Mouse (Mus musculus) forebrain, embryonic 12.5 days (tissue): ENCODE measurements around the gene Alpl. TPM values are rescaled to one million over a fixed set of nuclear protein-coding genes. Genes with fewer than 3 reads are reported as not detected.

Experiments
- ATAC-seq: fragments of 200-750 bp; cut with Nextera tagmentation; 2 replicates; pipeline ENCODE4 v1.8.0; 2017; ENCODE audit warnings: moderate TSS enrichment; ENCODE audit not compliant: low FRiP score
- H3K27ac ChIP-seq: fragments of 300-500 bp; sonication (generic); 2 replicates; pipeline ENCODE4 v1.5.1; 2016; ENCODE audit warnings: mild to moderate bottlenecking
- H3K27me3 ChIP-seq: fragments of 300-500 bp; sonication (generic); 2 replicates; pipeline ENCODE4 v1.6.1; 2016; ENCODE audit warnings: mild to moderate bottlenecking
- H3K36me3 ChIP-seq: fragments of 300-500 bp; sonication (generic); replicated peaks from 2 replicates; pipeline ENCODE4 v1.6.1; 2016; ENCODE audit warnings: mild to moderate bottlenecking
- H3K4me1 ChIP-seq: fragments of 300-500 bp; sonication (generic); 2 replicates; pipeline ENCODE4 v1.6.1; 2016
- H3K4me2 ChIP-seq: fragments of 300-500 bp; sonication (generic); 2 replicates; pipeline ENCODE4 v1.6.1; 2016; ENCODE audit warnings: mild to moderate bottlenecking, moderate library complexity
- H3K4me3 ChIP-seq: fragments of 300-500 bp; sonication (generic); replicated peaks from 2 replicates; pipeline ENCODE4 v1.5.1; 2016; ENCODE audit warnings: mild to moderate bottlenecking
- H3K9ac ChIP-seq: fragments of 300-500 bp; sonication (generic); 2 replicates; pipeline ENCODE4 v1.6.1; 2016; ENCODE audit warnings: mild to moderate bottlenecking
- H3K9me3 ChIP-seq: fragments of 300-500 bp; sonication (generic); 2 replicates; pipeline ENCODE4 v1.6.1; 2016
- WGBS: fragments of 180-500 bp; shearing (Covaris S2); methylation state at CpG from one replicate; pipeline ENCODE4 v1.1.7; 2016; 5-methylcytosine and 5-hydroxymethylcytosine counted together
- polyA plus RNA-seq: library from polyadenylated mRNA; unstranded; fragments of >200 nt; fragmentation: Nextera tagmentation; extraction: Ambion mirVana; gene quantifications from 2 replicates; pipeline ENCODE4 v1.2.1, GENCODE M21; 2016

The Alpl gene
- 13.1 and 15.5 TPM in 2 replicates for polyA plus RNA-seq

GRCm38 (mm10) chr4:137795611-137796557 lies at the start of gene Alpl:
Alpl (minus strand) TSS chr4:137796384.
- H3K4me2 ChIP-seq, result peak within 1 kb of the TSS; percentile 91
- peak; percentile 79 for ATAC-seq
- 1% methylated on average over 78 of the region's 78 CpGs for WGBS
- peak within 1 kb of the TSS; percentile 46 for H3K4me3 ChIP-seq
- no peaks in the 10 kb centered on the region for H3K9me3 ChIP-seq
- H3K9ac ChIP-seq, result peak within 1 kb of the TSS; percentile 54
- H3K27me3 ChIP-seq, result peaks cover 39% of the 10 kb centered on the region
- no peak within 1 kb of the TSS for H3K27ac ChIP-seq
- H3K36me3 ChIP-seq, result no peaks in the 10 kb centered on the region
- peaks cover 33% of the 10 kb centered on the region for H3K4me1 ChIP-seq

- ATAC-seq, result no peak
- 23% methylated on average over 11 of the region's 11 CpGs for WGBS
- Histone ChIP-seq H3K9ac (no peak overlapping the region), H3K36me3 (no peaks in the 10 kb centered on the region), H3K27ac (no peak overlapping the region), H3K4me1 (no peaks in the 10 kb centered on the region), H3K4me2 (no peak overlapping the region), H3K4me3 (no peak overlapping the region), H3K9me3 (0 out of 2 replicates have a peak, but pooled peaks cover 5% of the 10 kb centered on the region), H3K27me3 (0 out of 2 replicates have a peak, but pooled peaks cover 4% of the 10 kb centered on the region)
Observed at GRCm38 (mm10) chr4:137844656-137845055, 48.5 kb upstream of the Alpl start.

- Histone ChIP-seq H3K4me1 (peaks cover 5% of the 10 kb centered on the region), H3K9ac (no peak overlapping the region), H3K27ac (no peak overlapping the region), H3K4me3 (no peak overlapping the region), H3K4me2 (no peak overlapping the region), H3K36me3 (no peaks in the 10 kb centered on the region), H3K9me3 (no peaks in the 10 kb centered on the region), H3K27me3 (peaks cover 9% of the 10 kb centered on the region; the same call in 1 of the 2 replicates)
- 86% methylated on average over 5 of the region's 5 CpGs for WGBS
- ATAC-seq, result no peak
Observed at GRCm38 (mm10) chr4:137839452-137839851, 43.3 kb upstream of the Alpl start.

GRCm38 (mm10) chr4:137838791-137839190 lies 42.6 kb upstream of the Alpl start:
- H3K9ac ChIP-seq, result no peak overlapping the region
- H3K4me2 ChIP-seq, result no peak overlapping the region
- no peak for ATAC-seq
- no peak overlapping the region for H3K4me3 ChIP-seq
- H3K4me1 ChIP-seq, result peaks cover 5% of the 10 kb centered on the region
- no peaks in the 10 kb centered on the region for H3K9me3 ChIP-seq
- 95% methylated on average over 2 of the region's 2 CpGs for WGBS
- peaks cover 9% of the 10 kb centered on the region; the same call in 1 of the 2 replicates for H3K27me3 ChIP-seq
- H3K27ac ChIP-seq, result no peak overlapping the region
- H3K36me3 ChIP-seq, result no peaks in the 10 kb centered on the region

GRCm38 (mm10) chr4:137837792-137838191 lies 41.6 kb upstream of the Alpl start:
- Histone ChIP-seq H3K36me3 (no peaks in the 10 kb centered on the region), H3K9ac (no peak overlapping the region), H3K27ac (no peak overlapping the region), H3K4me1 (peaks cover 5% of the 10 kb centered on the region), H3K9me3 (no peaks in the 10 kb centered on the region), H3K27me3 (peaks cover 9% of the 10 kb centered on the region; the same call in 1 of the 2 replicates), H3K4me3 (no peak overlapping the region), H3K4me2 (no peak overlapping the region)
- no peak for ATAC-seq
- WGBS, result 89% methylated on average over 8 of the region's 8 CpGs

GRCm38 (mm10) chr4:137836741-137837140 lies 40.6 kb upstream of the Alpl start:
- H3K27ac ChIP-seq, result no peak overlapping the region
- WGBS, result 94% methylated on average over 5 of the region's 5 CpGs
- H3K36me3 ChIP-seq, result no peaks in the 10 kb centered on the region

GRCm38 (mm10) chr4:137835624-137836337 lies 39.6 kb upstream of the Alpl start:
- H3K9ac ChIP-seq, result no peak overlapping the region
- 17% methylated on average over 14 of the region's 14 CpGs for whole genome bisulfite sequencing

More at GRCm38 (mm10) chr4:137836741-137837140, 40.6 kb upstream of the Alpl start:
- Histone ChIP-seq H3K4me1 (peaks cover 5% of the 10 kb centered on the region), H3K9me3 (no peaks in the 10 kb centered on the region), H3K4me3 (no peak overlapping the region), H3K27me3 (peaks cover 9% of the 10 kb centered on the region; the same call in 1 of the 2 replicates), H3K9ac (no peak overlapping the region), H3K4me2 (no peak overlapping the region)
- no peak for ATAC-seq

GRCm38 (mm10) chr4:137831598-137831997 lies 35.4 kb upstream of the Alpl start:
- Histone ChIP-seq H3K27ac (no peak overlapping the region), H3K36me3 (no peaks in the 10 kb centered on the region), H3K4me2 (no peak overlapping the region), H3K4me3 (no peak overlapping the region), H3K9me3 (no peaks in the 10 kb centered on the region), H3K27me3 (peaks cover 27% of the 10 kb centered on the region), H3K4me1 (peaks cover 5% of the 10 kb centered on the region), H3K9ac (no peak overlapping the region)
- WGBS, result 84% methylated on average over 11 of the region's 11 CpGs
- no peak for ATAC-seq

More at GRCm38 (mm10) chr4:137835624-137836337, 39.6 kb upstream of the Alpl start:
- peaks cover 5% of the 10 kb centered on the region for H3K4me1 ChIP-seq
- no peaks in the 10 kb centered on the region for H3K36me3 ChIP-seq
- H3K4me2 ChIP-seq, result peak overlapping the region; percentile 36
- H3K27me3 ChIP-seq, result peaks cover 12% of the 10 kb centered on the region; the same call in 1 of the 2 replicates
- no peak overlapping the region for H3K4me3 ChIP-seq
- peak; percentile 88 for ATAC-seq
- H3K27ac ChIP-seq, result no peak overlapping the region
- H3K9me3 ChIP-seq, result no peaks in the 10 kb centered on the region

GRCm38 (mm10) chr4:137830380-137830779 lies 34.2 kb upstream of the Alpl start:
- peaks cover 25% of the 10 kb centered on the region for H3K27me3 ChIP-seq
- 16% methylated on average over 6 of the region's 6 CpGs for WGBS
- H3K4me3 ChIP-seq, result no peak overlapping the region
- H3K36me3 ChIP-seq, result no peaks in the 10 kb centered on the region
- no peaks in the 10 kb centered on the region for H3K9me3 ChIP-seq
- no peak for ATAC-seq
- no peak overlapping the region for H3K9ac ChIP-seq
- no peak overlapping the region for H3K27ac ChIP-seq
- H3K4me2 ChIP-seq, result no peak overlapping the region
- H3K4me1 ChIP-seq, result no peaks in the 10 kb centered on the region

- no peaks in the 10 kb centered on the region for H3K36me3 ChIP-seq
- H3K27me3 ChIP-seq, result peaks cover 14% of the 10 kb centered on the region
- no peak for ATAC-seq
- WGBS, result 92% methylated on average over 2 of the region's 2 CpGs
- no peak overlapping the region for H3K27ac ChIP-seq
- no peak overlapping the region for H3K9ac ChIP-seq
- no peak overlapping the region for H3K4me3 ChIP-seq
- no peaks in the 10 kb centered on the region for H3K4me1 ChIP-seq
- no peak overlapping the region for H3K4me2 ChIP-seq
- H3K9me3 ChIP-seq, result 0 out of 2 replicates have a peak, but pooled peaks cover 2% of the 10 kb centered on the region
Observed at GRCm38 (mm10) chr4:137824881-137825280, 28.7 kb upstream of the Alpl start.

GRCm38 (mm10) chr4:137823542-137823941 lies 27.4 kb upstream of the Alpl start:
- Histone ChIP-seq H3K9ac (no peak overlapping the region), H3K27me3 (peaks cover 3% of the 10 kb centered on the region; the same call in 1 of the 2 replicates), H3K4me2 (no peak overlapping the region), H3K4me3 (no peak overlapping the region), H3K9me3 (0 out of 2 replicates have a peak, but pooled peaks cover 4% of the 10 kb centered on the region), H3K4me1 (peaks cover 6% of the 10 kb centered on the region), H3K27ac (no peak overlapping the region), H3K36me3 (no peaks in the 10 kb centered on the region)
- WGBS, result 89% methylated on average over 3 of the region's 3 CpGs
- ATAC-seq, result no peak

- Histone ChIP-seq H3K9ac (no peak overlapping the region), H3K27ac (no peak overlapping the region), H3K36me3 (no peaks in the 10 kb centered on the region), H3K4me1 (peaks cover 6% of the 10 kb centered on the region), H3K27me3 (no peaks in the 10 kb centered on the region), H3K4me2 (no peak overlapping the region), H3K9me3 (0 out of 2 replicates have a peak, but pooled peaks cover 4% of the 10 kb centered on the region), H3K4me3 (no peak overlapping the region)
- WGBS, result 91% methylated on average over 5 of the region's 5 CpGs
- ATAC-seq, result no peak
Observed at GRCm38 (mm10) chr4:137822537-137822936, 26.4 kb upstream of the Alpl start.
